Mouse (Mus musculus) lung, postnatal 0 days (tissue): Measurements from ENCODE around the gene Tph1.

Experiments used
- CTCF ChIP-seq: IDR thresholded peaks from 2 replicates; pipeline ENCODE4 v1.5.1; 2016; ENCODE audit warnings: antibody characterized with exemption, mild to moderate bottlenecking
- EP300 ChIP-seq: IDR thresholded peaks from 2 replicates; pipeline ENCODE4 v1.6.1; 2016; ENCODE audit warnings: antibody characterized with exemption, mild to moderate bottlenecking, control low read depth

- TF ChIP-seq CTCF (no peak), EP300 (no peak)
Measured at GRCm38 (mm10) chr7:46680732-46681131, 8.4 kb upstream of the Tph1 start.
